Mouse (Mus musculus) neural tube, embryonic 14.5 days (tissue): ENCODE results near the gene Whrn. TPM values are rescaled to one million over a fixed set of nuclear protein-coding genes. Genes with fewer than 3 reads are reported as not detected.

Experiments used
- ATAC-seq: fragments of 200-750 bp; cut with Nextera tagmentation; 2 replicates; pipeline ENCODE4 v1.8.0; 2017; ENCODE audit warnings: low read depth, mild to moderate bottlenecking, moderate TSS enrichment, moderate library complexity
- H3K27ac ChIP-seq: fragments of 300-500 bp; sonication (generic); 2 replicates; pipeline ENCODE4 v1.5.1; 2014; ENCODE audit warnings: low read depth, mild to moderate bottlenecking, control low read depth, low read length, moderate library complexity, mixed read lengths
- H3K27me3 ChIP-seq: fragments of 300-500 bp; sonication (generic); 2 replicates; pipeline ENCODE4 v1.6.1; 2014; ENCODE audit warnings: low read length; ENCODE audit not compliant: control insufficient read depth, insufficient read depth
- H3K36me3 ChIP-seq: fragments of 300-500 bp; sonication (generic); 2 replicates; pipeline ENCODE4 v1.6.1; 2014; ENCODE audit warnings: low read length, mixed read lengths; ENCODE audit not compliant: control insufficient read depth, insufficient read depth
- H3K4me1 ChIP-seq: fragments of 300-500 bp; sonication (generic); 2 replicates; pipeline ENCODE4 v1.6.1; 2014; ENCODE audit warnings: low read length; ENCODE audit not compliant: control insufficient read depth, insufficient read depth
- H3K4me2 ChIP-seq: fragments of 300-500 bp; sonication (generic); 2 replicates; pipeline ENCODE4 v1.6.1; 2014; ENCODE audit warnings: mild to moderate bottlenecking, low read depth, low read length, control low read depth
- H3K4me3 ChIP-seq: fragments of 300-500 bp; sonication (generic); 2 replicates; pipeline ENCODE4 v1.5.1; 2014; ENCODE audit warnings: low read depth, low read length, control low read depth, mixed read lengths
- H3K9ac ChIP-seq: fragments of 300-500 bp; sonication (generic); replicated peaks from 2 replicates; pipeline ENCODE4 v1.6.1; 2014; ENCODE audit warnings: low read depth, mild to moderate bottlenecking, control low read depth, low read length, mixed read lengths
- H3K9me3 ChIP-seq: fragments of 300-500 bp; sonication (generic); 2 replicates; pipeline ENCODE4 v1.6.1; 2016; ENCODE audit warnings: low read length; ENCODE audit not compliant: control insufficient read depth
- WGBS: fragments of 180-500 bp; shearing (Covaris S2); extraction: QIAGEN DNeasy Blood & Tissue Kit; methylation state at CpG from one replicate; pipeline ENCODE4 v1.1.7; 2014; 5-methylcytosine and 5-hydroxymethylcytosine counted together
- polyA plus RNA-seq: library from polyadenylated mRNA; unstranded; fragments of >200 nt; fragmentation: Nextera tagmentation; extraction: Ambion mirVana; gene quantifications from 2 replicates; pipeline ENCODE4 v1.2.1, GENCODE M21; 2014

Gene Whrn
- polyA plus RNA-seq, 1 experiment from 2014 or later = 4.0 TPM

- Histone ChIP-seq H3K9me3 (no peaks in the 10 kb centered on the region), H3K36me3 (no peaks in the 10 kb centered on the region), H3K27me3 (no peaks in the 10 kb centered on the region), H3K9ac (no peak overlapping the region), H3K4me3 (no peak overlapping the region), H3K4me2 (no peak overlapping the region), H3K4me1 (no peaks in the 10 kb centered on the region), H3K27ac (no peak overlapping the region)
- ATAC-seq = no peak
- 78% methylated on average over 8 of the region's 8 CpGs for WGBS
Observed at GRCm38 (mm10) chr4:63525514-63525913, 29.7 kb upstream of the Whrn start.

- no peak overlapping the region for H3K4me3 ChIP-seq
- no peak overlapping the region for H3K4me2 ChIP-seq
- no peaks in the 10 kb centered on the region for H3K36me3 ChIP-seq
- H3K4me1 ChIP-seq = no peaks in the 10 kb centered on the region
- H3K9ac ChIP-seq = no peak overlapping the region
- no peak for ATAC-seq
- H3K9me3 ChIP-seq = no peaks in the 10 kb centered on the region
- 77% methylated on average over 2 of the region's 2 CpGs for WGBS
- no peak overlapping the region for H3K27ac ChIP-seq
- H3K27me3 ChIP-seq = no peaks in the 10 kb centered on the region
Observed at GRCm38 (mm10) chr4:63521813-63522419, 26.1 kb upstream of the Whrn start.

- Histone ChIP-seq H3K4me3 (no peak overlapping the region), H3K9ac (no peak overlapping the region), H3K27ac (no peak overlapping the region), H3K36me3 (no peaks in the 10 kb centered on the region), H3K9me3 (no peaks in the 10 kb centered on the region), H3K4me2 (no peak overlapping the region), H3K4me1 (no peaks in the 10 kb centered on the region), H3K27me3 (no peaks in the 10 kb centered on the region)
- 81% methylated on average over 5 of the region's 5 CpGs for WGBS
- no peak for ATAC-seq
Observed at GRCm38 (mm10) chr4:63515021-63515420, 19.2 kb upstream of the Whrn start.

GRCm38 (mm10) chr4:63514454-63514984, 18.7 kb upstream of the Whrn start:
- H3K4me2 ChIP-seq = no peak overlapping the region
- no peaks in the 10 kb centered on the region for H3K4me1 ChIP-seq
- H3K4me3 ChIP-seq = no peak overlapping the region
- H3K36me3 ChIP-seq = no peaks in the 10 kb centered on the region
- no peak for ATAC-seq
- H3K9me3 ChIP-seq = no peaks in the 10 kb centered on the region
- no peaks in the 10 kb centered on the region for H3K27me3 ChIP-seq
- H3K27ac ChIP-seq = no peak overlapping the region
- WGBS = 74% methylated on average over 4 of the region's 4 CpGs
- H3K9ac ChIP-seq = no peak overlapping the region

- 85% methylated on average over 2 of the region's 2 CpGs for WGBS
- Histone ChIP-seq H3K9me3 (no peaks in the 10 kb centered on the region), H3K4me3 (no peak overlapping the region), H3K27me3 (no peaks in the 10 kb centered on the region), H3K4me2 (no peak overlapping the region), H3K36me3 (no peaks in the 10 kb centered on the region), H3K9ac (no peak overlapping the region), H3K4me1 (no peaks in the 10 kb centered on the region), H3K27ac (no peak overlapping the region)
- ATAC-seq = no peak
Observed at GRCm38 (mm10) chr4:63512921-63513320, 17.1 kb upstream of the Whrn start.

GRCm38 (mm10) chr4:63508232-63508631, 12.4 kb upstream of the Whrn start:
- no peak overlapping the region for H3K9ac ChIP-seq
- WGBS = 23% methylated on average over 4 of the region's 4 CpGs
- H3K27me3 ChIP-seq = no peaks in the 10 kb centered on the region
- no peaks in the 10 kb centered on the region for H3K9me3 ChIP-seq
- no peak overlapping the region for H3K4me2 ChIP-seq
- no peak overlapping the region for H3K4me3 ChIP-seq
- no peaks in the 10 kb centered on the region for H3K4me1 ChIP-seq
- H3K36me3 ChIP-seq = no peaks in the 10 kb centered on the region
- no peak overlapping the region for H3K27ac ChIP-seq
- ATAC-seq = no peak

- Histone ChIP-seq H3K27ac (no peak overlapping the region), H3K36me3 (no peaks in the 10 kb centered on the region), H3K9me3 (no peaks in the 10 kb centered on the region), H3K9ac (no peak overlapping the region), H3K4me2 (no peak overlapping the region), H3K27me3 (no peaks in the 10 kb centered on the region), H3K4me1 (no peaks in the 10 kb centered on the region), H3K4me3 (no peak overlapping the region)
- no peak for ATAC-seq
- WGBS = 79% methylated on average over 5 of the region's 5 CpGs
Observed at GRCm38 (mm10) chr4:63507478-63507877, 11.7 kb upstream of the Whrn start.

- H3K9me3 ChIP-seq = no peaks in the 10 kb centered on the region
- no peak overlapping the region for H3K4me3 ChIP-seq
- no peaks in the 10 kb centered on the region for H3K27me3 ChIP-seq
- no peak overlapping the region for H3K4me2 ChIP-seq
- H3K4me1 ChIP-seq = no peaks in the 10 kb centered on the region
- H3K36me3 ChIP-seq = no peaks in the 10 kb centered on the region
- H3K27ac ChIP-seq = no peak overlapping the region
- WGBS = 65% methylated on average over 5 of the region's 5 CpGs
- no peak overlapping the region for H3K9ac ChIP-seq
- no peak for ATAC-seq
Observed at GRCm38 (mm10) chr4:63503949-63504348, 8.2 kb upstream of the Whrn start.

- Histone ChIP-seq H3K4me1 (no peaks in the 10 kb centered on the region; the same call in 1 of the 2 replicates), H3K4me3 (no peak overlapping the region), H3K9ac (no peak overlapping the region), H3K36me3 (no peaks in the 10 kb centered on the region), H3K9me3 (no peaks in the 10 kb centered on the region), H3K4me2 (no peak overlapping the region), H3K27me3 (no peaks in the 10 kb centered on the region), H3K27ac (no peak overlapping the region)
- no peak for ATAC-seq
- 72% methylated on average over 5 of the region's 5 CpGs for WGBS
Observed at GRCm38 (mm10) chr4:63501050-63501449, 5.3 kb upstream of the Whrn start.
